Mouse (Mus musculus) brain, adult 2 months (tissue): ENCODE results near the gene Fam19a5.
A peak's percentile ranks its signal among the peaks of the same experiment; 100 is the strongest.

Experiments
- DNase-seq: peaks from one replicate; pipeline ENCODE4 v3.0.0; 2011; ENCODE audit warnings: low read depth, low spot score

Fam19a5 gene

DNA sequence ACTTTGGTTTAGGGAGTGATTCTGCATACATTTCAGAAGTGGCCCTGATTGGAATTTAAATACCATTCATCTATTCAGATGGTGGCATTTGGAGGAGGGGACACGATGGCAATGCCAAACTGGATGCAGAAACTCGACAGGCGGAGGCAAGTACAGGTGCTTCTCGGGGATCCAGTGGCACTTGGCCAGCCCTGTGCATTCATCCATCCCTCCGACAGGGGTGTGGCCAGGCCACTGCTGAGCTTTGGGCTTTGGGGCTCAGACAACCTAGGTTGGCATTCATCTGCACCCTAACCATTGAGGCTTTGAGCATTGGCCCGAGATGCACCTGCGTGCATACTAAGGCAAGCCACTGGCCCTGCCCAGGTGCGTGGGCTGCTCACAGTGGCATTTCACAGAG is 52.6 kb downstream of the Fam19a5 start:
- DNase-seq = peak; percentile 55

DNA sequence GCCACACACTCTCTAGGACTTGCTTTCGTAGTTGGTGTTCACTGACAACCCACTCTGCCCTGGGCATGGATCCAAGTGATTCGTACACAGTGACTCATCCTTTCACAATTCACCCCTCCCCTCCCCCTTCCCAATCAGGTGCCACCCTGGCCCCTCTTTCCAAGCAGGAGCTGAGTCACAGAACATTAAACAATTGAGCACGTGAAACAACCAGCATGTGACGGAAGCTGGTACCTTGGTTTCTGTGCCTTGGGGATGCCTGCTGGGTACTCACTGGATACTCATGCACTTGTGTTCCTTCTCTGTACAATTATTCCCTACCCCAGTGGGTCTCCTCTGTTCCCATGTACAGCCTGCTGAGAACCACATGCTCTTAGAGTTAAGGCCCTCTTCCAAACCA is 53.0 kb downstream of the Fam19a5 start:
- peak; percentile 94 for DNase-seq

DNA sequence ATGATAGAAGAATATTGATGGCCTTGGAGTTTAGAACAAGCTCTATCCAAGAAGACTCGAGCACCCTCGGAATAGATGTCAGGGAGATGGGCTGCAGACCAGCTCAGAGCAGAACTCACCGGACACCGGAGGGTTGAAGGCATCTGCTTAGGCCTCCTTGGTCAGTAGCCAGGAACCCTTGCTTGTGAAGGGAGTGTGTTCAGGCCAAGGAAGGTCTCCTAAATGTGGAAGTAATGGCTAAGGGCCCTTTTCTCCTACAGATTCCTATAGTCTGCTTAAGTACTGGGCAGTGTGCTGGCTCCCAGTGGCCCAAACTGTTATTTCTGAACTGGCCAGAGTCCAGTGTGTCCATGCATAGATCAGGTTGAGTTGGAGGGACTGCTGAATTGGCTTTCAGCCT is 53.7 kb downstream of the Fam19a5 start:
- DNase-seq = peak; percentile 45

DNA sequence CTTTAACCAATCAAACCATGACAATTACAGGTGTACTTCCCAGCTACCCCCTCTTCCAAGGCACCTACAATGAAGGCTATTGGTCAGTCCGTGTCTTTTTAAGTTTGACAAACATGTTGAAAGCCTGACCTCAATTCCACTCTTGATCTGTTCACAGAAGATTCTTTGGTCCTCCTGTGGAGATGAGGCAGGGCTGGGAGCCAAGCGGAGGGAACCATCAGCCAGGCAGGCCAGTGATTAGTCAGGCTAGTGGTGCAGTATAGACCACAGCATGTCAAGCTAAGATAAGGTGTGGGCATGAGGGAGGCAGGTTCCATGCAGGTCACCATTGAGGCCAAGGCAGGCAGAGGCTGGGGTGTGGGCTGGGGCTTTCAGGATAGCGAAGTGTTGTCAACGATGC is 54.5 kb downstream of the Fam19a5 start:
- DNase-seq = no peak

DNA sequence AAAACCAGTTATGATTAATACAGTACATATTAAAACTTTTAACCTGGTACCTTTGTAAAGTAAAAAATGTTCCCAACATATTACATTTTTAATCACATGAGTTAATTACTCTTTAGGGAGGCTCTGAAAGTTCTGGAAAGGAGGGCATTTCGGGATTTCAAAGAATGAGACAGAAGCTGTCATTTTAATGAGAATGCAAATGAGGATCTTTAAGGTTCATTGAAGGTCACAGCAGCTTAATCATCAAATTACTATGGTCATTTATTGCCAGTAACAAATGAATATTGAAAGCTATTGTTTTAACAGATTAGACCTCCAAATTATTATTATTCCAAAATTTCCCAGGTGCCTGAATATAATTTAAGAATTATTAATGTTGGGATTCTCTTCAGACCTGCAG is 59.2 kb downstream of the Fam19a5 start:
- DNase-seq = no peak

DNA sequence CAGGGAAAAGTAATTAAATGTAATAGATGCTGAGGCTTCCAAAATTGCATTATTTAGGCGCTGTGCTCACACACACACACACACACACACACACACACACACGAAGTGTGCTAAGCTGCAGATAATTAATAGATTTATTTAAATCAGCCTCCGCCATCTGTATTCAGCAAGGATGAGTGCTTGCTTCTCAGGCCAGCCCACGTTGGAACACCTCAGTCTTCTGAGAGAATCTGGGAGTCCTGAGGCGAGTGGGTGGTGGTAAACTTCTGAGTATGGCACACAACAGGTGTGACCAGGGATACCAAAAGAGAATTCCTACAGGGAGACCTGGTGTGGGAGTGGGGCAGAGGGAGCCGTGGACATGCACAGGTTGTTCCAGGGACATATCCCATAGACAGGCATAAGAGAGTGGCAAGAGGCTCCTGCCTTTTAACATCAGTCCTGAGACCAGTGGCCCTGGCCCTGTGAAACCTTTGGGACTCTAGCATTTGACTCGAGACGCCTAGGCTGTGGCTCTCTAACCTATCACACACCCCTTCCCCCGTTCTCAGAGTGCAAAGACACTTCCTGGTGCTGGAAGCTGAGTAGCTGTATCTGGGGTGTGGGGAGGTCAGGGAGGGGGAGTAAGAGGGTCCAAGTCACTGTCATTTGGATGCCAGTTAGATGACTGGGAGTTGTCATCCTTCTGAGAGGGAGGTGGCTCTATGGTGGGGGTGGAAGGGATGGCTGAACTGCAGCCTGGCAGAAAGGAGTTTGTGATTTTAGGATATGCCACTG is 61.6 kb downstream of the Fam19a5 start:
- DNase-seq = peak; percentile 68

DNA sequence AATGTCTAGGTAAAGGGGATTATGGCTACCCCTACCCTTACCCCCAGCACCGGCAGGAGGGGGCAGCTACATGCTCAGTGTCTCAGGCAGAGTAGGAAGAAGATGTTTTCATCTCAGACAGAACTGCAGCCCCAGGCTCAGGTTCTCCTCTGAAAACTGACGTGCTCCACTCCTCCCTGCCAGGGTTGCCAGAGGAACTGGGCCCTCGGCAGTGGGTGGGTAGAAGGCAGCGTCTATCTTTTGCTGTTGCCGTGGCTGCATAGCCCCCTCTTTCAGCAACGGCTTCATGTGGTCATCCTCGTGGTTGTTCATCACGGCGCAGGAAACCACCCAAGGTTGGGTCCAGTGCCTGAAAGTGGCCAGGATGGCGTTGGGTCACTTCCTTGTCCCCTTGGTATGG is 62.6 kb downstream of the Fam19a5 start:
- peak; percentile 43 for DNase-seq

DNA sequence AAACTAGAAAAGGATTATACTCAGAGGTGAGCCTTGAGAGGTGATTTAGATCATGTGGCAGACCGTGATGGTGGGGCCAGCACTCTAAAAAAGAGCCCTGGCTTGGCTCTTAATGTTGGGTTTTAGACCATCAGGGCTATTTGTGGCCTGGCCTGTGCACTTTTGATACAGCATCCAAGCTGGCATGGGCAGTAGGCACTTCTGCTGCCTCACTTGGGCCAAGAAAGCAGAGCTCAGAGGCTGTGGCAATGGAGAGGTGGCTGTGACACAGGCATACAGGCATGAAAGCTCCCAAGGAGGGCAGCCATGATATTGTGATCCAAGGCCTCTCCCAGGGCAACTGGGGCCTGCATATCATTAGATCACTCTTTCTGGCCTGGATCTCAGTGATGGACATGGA is 65.1 kb downstream of the Fam19a5 start:
- peak; percentile 56 for DNase-seq

DNA sequence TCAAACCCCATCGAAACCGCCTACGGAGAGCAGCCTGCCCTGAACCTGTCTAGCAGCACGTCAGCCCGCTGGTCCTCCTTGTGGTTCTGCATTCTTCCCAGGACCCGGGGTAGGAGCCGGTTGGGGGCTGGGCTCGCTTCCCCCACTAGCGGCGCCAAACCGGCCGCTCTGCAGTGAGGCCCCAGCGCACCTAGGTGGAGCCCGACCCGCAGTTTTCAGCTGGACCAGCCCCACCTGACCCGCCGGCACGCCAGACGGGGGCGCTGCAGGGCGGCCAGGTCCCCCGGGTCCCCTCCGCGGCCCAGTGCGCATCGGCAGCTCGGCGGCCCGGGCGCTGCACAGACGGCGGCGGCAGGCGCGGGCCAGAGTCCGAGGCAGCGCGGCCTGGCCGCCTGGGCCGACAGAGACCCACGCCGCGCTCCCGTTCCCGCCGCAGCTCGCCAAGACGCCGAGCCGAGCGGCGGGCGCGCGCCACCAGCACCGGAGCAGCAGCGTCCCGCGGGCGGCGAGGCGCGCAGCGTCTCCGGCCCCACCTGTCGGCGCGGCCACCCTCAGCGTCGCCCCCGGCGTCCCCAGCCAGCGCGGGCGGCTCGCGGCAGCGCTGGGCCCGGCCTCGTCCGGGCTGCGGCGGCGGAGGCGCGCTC is 80.0 kb downstream of the Fam19a5 start:
- DNase-seq = peak; percentile 95

DNA sequence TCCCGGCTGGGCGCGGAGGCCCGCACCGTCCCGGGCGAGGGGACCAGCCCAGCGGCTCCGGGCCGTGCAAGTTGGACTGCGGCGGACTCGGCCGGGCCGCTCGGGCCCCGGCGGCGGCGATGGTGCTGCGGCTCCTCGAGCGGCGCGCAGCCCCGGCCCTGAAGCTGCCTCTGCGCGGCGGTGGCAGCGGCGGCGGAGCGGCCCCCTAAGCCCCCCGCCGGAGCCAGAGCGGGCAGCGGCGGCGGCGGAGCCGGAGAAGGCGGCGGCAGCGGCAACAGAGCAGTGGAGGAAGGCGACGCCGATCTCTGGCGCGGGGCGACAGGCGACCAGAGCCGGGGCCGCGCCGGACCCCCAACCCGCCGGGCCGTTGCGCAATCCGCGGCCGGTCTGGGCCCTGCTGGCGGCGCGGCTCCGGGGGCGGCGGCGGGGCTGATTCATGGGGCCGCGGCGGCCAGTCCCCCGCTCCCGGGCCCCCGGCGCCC is 80.6 kb downstream of the Fam19a5 start:
- no peak for DNase-seq

DNA sequence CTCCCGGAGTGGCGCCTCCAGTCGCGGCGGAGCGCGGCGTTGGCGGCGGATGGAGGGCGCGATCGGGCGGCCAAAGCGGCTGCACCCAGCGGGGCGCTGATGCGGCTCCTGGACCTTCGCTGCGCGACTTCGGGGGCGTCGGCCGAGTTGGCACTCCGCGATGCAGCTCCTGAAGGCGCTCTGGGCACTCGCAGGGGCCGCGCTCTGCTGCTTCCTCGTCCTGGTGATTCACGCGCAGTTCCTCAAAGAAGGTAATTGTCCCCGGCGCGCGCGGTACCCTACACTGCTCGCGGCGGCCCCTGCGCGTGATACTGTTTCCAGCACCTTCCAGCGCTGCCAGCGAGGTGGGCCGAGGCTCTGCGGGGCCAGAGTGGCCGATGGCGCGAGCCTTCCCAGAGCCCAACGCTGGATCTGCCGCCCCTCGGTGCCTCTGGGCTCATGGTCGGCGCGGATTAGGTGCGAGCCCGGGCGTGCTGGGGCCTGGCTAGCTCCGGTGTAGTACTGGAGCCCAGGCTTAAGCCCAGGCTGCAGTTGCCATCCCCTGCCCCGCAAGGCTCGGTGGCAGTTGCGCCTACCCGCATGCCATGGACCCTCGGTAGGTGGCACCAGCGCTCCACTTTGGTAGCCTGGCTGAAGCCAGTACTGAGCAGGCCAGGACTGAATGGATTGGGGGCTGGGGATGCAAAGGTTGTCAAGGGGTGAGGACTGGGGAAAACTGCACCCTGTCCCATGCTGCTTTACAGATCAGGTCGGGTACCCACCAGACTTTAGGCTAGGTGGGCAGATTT is 81.3 kb downstream of the Fam19a5 start:
- DNase-seq = peak; percentile 95

DNA sequence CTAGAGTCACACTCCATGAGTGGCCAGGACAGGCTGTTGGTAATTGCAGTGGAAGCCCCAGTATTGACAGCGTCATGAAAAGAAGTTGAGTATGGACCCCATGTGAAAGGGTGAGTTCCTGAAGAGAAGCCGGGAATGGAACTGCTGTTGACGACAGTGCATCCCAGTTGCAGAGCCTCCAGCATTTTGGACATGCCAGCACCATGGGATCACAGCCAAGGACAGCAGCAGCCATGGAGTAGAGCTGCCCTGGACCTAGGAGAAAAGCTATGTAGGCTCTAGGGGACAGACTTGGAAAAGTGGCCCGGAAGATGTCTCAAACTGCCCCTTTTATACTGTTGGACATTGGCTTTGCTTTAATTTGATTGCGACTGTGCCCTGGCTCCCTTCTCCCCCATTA is 91.2 kb downstream of the Fam19a5 start:
- DNase-seq = peak; percentile 36

DNA sequence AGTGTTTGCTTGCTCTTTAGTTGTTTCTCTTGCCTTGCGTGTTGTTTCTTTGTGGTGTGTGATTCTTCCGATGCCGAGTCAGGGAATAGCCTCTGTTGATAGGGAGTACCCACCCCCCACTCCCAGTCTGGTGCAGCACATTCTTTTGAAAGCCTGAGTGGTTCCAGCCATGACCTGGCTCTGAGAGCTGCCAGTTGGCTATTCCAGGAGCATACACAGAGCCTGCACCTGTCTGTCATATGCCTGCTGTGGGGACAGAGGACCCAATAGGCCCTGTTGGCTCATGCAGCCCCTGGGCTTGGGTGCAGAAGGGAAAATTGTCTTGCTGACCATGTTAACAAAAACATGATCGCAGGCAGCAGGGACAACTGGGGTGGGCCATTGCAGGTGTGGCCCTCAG is 92.3 kb downstream of the Fam19a5 start:
- peak; percentile 30 for DNase-seq

DNA sequence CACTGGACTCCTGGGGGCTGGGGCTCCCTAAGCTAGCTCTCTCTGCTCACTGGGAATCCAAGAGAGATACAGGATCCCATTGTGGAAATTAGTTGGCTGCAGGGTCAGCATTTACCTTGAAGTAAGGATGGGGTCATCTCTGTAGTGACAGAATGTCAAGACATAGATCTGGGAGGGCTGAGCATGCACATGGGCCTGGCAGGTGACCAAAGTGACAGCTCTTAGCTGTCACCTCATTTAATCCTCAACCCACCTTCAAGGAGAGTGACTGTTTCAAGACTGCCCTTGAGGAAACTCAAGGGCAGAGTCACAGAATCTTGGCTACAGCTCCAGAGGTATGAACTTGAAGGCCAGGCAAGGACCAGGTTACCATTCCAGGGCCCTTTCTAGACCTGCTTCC is 93.1 kb downstream of the Fam19a5 start:
- no peak for DNase-seq

DNA sequence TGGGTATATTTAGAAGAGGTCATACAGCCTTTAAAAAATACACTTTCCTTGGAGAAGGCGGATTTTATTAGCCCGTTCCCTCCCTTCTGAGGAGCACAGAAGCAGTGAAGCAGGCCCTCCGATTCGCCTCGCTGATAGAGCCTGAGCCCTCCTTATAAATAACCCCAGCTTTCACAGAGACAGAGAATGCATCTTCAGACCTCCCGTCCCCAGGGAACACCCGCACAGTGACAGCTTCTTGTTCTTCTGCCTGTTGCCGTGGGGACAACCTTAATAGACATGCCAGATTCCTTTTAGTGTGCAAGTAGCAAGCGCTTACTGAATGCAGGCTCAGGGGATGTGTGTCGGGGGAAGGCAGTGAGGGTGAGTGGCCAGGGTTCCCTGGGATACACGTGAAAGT is 94.2 kb downstream of the Fam19a5 start:
- DNase-seq = peak; percentile 38

DNA sequence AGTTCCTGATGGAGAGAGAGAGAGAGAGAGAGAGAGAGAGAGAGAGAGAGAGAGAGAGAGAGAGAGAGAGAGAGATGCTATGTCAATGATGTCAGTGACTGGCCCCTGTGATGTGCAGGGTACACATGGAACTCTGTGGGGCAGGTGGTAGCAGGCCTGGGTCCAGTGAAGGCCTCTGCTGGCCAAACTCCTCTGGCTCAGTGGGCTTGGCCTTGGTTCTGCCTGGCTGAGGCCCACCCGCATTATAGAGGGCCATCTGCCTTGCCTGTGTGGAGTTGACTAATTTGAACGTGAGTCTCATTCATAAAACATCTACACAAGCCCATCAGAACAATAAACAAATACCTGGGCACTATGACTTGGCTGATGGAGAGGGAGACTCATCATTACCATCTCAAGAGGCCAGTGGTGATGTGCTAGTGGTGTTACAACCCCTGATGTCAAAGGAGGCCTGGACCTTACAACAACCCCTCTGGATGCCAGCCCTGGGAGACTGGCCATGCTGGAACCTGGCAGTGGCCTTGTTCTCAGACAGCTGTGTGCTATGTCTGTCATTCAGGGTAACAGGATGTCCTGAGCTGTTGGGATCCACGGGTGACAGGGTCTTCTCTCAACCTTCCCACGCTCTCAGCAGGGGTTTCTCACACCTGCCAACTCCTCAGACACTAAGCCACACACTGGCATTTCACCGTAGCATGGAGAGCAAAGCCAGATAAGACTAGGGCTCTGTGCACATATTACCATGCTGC is 102.4 kb downstream of the Fam19a5 start:
- peak; percentile 41 for DNase-seq

DNA sequence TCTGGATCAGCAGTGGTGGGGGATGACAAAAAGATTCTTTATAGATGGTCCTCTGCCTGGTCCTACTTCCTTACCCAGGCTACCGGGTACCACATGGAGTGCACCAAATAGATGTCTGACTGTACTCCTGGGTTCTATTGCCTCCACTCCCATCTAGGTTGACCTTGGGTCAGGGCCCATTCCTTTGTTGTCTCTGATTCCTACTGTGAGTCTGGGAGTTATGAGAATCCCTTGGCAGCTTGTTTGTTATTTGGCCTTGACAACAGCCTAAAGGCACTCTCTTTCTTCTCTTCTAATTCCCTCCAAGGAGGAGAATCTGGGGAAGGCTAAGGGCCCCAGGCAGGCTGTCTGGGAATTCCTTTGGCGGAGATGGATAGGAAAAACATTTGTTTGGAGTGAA is 105.6 kb downstream of the Fam19a5 start:
- DNase-seq = no peak

DNA sequence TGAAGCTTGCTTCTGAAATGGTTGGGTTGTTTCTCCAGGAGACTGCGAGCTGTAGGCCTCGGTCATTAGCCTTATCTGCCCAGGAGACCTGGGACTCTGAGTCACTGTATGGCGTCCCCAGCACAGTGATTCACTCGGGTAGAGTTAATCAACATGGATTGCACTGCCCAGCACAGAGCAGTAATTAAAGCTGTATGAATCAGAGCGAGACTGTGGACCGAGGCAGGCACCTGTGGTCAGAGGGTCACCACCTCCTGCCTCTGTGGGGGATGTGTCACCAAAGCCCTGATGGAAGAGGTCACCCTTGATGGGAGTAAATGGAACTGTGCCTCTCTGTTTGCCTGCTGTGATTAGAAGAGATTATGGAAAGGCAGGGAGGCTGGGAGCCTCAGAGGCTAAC is 110.5 kb downstream of the Fam19a5 start:
- DNase-seq = peak; percentile 60

DNA sequence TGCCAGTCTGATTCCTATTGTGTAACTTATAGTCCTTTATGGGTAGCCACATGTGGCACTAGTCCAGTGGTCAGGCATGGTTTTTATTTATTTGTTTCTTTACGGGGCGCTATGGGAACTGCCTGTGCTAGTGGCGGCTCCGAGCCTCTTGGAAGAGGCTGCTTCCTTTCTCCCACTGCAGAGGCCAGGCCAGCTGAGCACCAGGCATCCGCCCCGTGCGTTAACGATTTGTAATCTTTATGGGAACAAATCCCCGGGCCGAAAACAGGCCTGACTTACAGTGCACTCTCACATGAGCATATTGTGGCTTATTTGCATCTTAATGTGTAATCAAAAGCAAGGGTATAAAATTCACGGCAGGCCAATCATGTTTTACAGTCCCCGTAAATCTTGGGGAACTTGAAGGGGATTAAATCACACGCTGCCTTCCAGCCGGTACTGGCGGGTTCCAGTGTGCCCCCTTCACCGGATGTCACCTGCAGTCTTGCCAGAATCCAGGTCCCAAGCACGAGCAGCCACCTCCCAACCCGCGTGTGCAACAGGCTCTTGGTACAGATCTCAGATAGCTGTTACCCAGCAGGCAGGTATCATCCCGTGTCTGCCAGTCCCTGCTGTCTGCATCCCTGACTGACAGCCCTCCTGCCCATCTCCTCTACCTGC is 112.5 kb downstream of the Fam19a5 start:
- DNase-seq = no peak

DNA sequence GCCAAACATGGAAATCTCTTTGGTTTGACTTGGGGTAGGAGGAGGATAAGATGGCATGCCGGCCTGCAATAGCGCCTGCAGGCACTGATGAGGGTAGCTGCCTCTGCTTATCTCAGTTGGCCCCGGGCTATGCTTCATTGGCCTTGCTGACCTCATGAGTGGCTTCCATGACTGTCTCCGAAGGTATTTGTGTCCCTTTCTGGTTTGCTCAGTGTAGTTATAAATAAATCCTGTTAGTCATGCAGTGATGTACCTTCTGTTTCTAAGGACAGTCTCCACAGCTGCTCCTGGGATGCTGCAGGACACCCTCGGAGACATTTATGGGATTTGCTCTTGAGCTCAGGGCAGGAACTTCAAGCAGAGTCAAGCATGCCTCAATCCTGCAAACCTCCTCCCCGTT is 115.6 kb downstream of the Fam19a5 start:
- peak; percentile 63 for DNase-seq

DNA sequence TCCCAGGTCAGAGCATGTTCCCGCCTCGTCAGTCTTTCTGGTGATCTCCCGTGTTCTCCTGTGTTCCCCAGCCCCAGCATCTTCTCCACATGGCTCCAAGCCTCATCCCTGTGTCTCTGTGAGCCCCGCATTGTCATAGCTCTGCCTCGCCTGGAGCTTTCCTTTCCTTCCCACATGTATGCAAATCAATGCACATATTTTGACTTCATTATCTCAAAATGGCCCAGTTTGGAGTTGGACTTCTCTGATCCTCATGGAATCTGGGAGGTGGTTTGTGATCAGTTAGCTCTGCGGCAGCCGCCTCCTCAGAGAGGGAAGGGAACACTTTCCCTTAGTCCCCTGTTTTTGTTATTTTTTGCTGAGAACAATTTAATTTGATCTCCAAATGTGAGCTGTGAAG is 117.9 kb downstream of the Fam19a5 start:
- peak; percentile 84 for DNase-seq
